4 mouse cellular contexts compared by ENCODE assay signal in the genomic region with DNA sequence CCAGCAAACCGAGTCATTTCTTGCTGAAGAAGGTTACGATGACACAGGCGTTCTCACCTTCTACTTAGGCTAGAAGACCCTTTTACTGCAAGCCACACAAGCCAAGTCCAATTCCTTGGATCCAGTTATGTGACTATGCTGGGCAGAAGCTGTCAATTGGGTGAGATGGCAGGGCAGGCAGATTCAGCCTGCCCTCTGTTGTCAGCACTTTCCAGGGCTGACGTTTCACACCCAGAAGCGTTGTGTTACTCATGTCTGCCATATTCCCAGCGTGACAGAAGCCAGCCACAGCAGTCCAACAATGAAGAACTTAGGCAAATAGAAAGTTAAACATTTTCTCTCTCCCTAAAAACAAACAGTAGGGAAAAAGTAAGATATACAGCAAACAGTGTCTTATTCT. TPM values are rescaled to one million over a fixed set of nuclear protein-coding genes. Genes with fewer than 3 reads are reported as not detected.
"Had no signal": no experiment of that assay in that cellular context is flagged by ENCODE, and none has a peak within 500 bp of the region (broad histone marks: within the 10 kb centered on the region; RNA-seq: fewer than 3 reads in every experiment).

No protein-coding gene starts in this region.

RNA-seq across cellular contexts. Expression of gene Sytl3, which starts 38.9 kb away (rescaled TPM):
- polyA plus RNA-seq: heart, embryonic 12.5 days; limb, embryonic 10.5 days; limb, embryonic 12.5 days; liver, embryonic 11.5 days had no signal
